Mouse (Mus musculus) heart, embryonic 16.5 days (tissue): ENCODE measurements around the gene Ogfrl1. TPM values are rescaled to one million over a fixed set of nuclear protein-coding genes. Genes with fewer than 3 reads are reported as not detected.
"Not testable (repeated sequence)": the region's sequence is repeated elsewhere in the genome, so short reads cannot be mapped to it uniquely, and the experiment has no call there.

Experiments
- ATAC-seq: fragments of 200-750 bp; cut with Nextera tagmentation; replicated peaks from 2 replicates; pipeline ENCODE4 v1.8.0; 2017; ENCODE audit warnings: moderate number of reproducible peaks; ENCODE audit not compliant: insufficient read depth, low FRiP score; ENCODE audit errors: extremely low read depth
- H3K27ac ChIP-seq: fragments of 300-500 bp; sonication (generic); 2 replicates; pipeline ENCODE4 v1.5.1; 2014; ENCODE audit warnings: mild to moderate bottlenecking, low read length, control low read depth, moderate library complexity
- H3K27me3 ChIP-seq: fragments of 300-500 bp; sonication (generic); 2 replicates; pipeline ENCODE4 v1.6.1; 2014; ENCODE audit warnings: low read length, mixed read lengths; ENCODE audit not compliant: control insufficient read depth, insufficient read depth
- H3K36me3 ChIP-seq: fragments of 300-500 bp; sonication (generic); 2 replicates; pipeline ENCODE4 v1.6.1; 2014; ENCODE audit not compliant: control insufficient read depth, insufficient read depth
- H3K4me1 ChIP-seq: fragments of 300-500 bp; sonication (generic); 2 replicates; pipeline ENCODE4 v1.6.1; 2014; ENCODE audit warnings: low read length, mixed read lengths; ENCODE audit not compliant: control insufficient read depth, insufficient read depth
- H3K4me2 ChIP-seq: fragments of 300-500 bp; sonication (generic); 2 replicates; pipeline ENCODE4 v1.6.1; 2014; ENCODE audit warnings: low read depth, mild to moderate bottlenecking, control low read depth, low read length
- H3K4me3 ChIP-seq: fragments of 300-500 bp; sonication (generic); 2 replicates; pipeline ENCODE4 v1.5.1; 2014; ENCODE audit warnings: mild to moderate bottlenecking, control low read depth, low read length
- H3K9ac ChIP-seq: fragments of 300-500 bp; sonication (generic); 2 replicates; pipeline ENCODE4 v1.6.1; 2014; ENCODE audit warnings: low read length, control low read depth
- H3K9me3 ChIP-seq: fragments of 300-500 bp; sonication (generic); replicated peaks from 2 replicates; pipeline ENCODE4 v1.6.1; 2016; ENCODE audit warnings: low read length; ENCODE audit not compliant: control insufficient read depth
- WGBS: fragments of 180-500 bp; shearing (Covaris S2); extraction: QIAGEN DNeasy Blood & Tissue Kit; methylation state at CpG from one replicate; pipeline ENCODE4 v1.1.7; 2014; 5-methylcytosine and 5-hydroxymethylcytosine counted together
- polyA plus RNA-seq: library from polyadenylated mRNA; unstranded; fragments of >200 nt; fragmentation: Nextera tagmentation; extraction: Ambion mirVana; gene quantifications from 2 replicates; pipeline ENCODE4 v1.2.1, GENCODE M21; 2015

Ogfrl1 gene
- polyA plus RNA-seq, 1 experiment from 2014 or later: 5.7 TPM

DNA sequence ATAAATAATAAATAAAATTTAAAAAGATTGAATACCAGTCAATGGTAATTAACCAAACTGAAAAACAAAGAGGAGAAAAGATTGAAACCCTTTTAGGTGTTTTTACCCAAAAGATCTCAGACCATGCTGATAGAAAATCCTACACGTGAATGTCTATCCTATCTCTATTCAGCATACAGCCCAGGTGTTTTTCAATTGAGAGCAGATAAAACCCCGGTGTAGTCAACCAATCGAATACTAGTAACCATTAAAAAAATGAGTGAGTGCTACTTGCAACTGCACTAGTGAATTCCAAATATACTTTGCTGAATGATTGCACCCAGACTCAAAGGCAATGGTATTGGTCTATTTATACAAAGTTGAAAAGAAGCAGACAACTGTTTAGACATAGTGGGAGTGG lies 4.8 kb upstream of the Ogfrl1 start:
- ATAC-seq: no peak

DNA sequence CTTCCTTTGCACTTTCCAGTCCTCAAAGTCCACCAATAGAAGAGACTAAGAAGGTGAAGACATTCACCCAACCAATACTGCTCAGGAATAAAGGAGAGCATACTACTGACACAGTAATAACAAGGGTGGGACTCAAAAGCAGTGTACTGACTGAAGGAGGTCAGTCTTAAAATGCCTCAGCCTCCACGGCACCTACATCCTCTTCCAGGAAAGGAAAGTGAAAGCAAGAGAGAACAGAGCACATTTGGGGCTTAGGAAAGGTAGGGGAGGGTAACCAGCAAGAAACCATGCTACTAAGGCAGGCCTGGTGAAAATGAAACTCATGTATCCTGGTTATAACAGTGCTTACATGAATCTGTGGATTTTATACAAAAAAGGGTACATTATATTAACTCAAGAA lies 2.0 kb upstream of the Ogfrl1 start:
- Histone ChIP-seq H3K9ac (no peak overlapping the region), H3K36me3 (no peaks in the 10 kb centered on the region), H3K27me3 (no peaks in the 10 kb centered on the region), H3K4me2 (peak overlapping the region; percentile 31; the same call in 1 of the 2 replicates), H3K4me3 (no peak overlapping the region), H3K9me3 (no peaks in the 10 kb centered on the region), H3K27ac (no peak overlapping the region), H3K4me1 (peaks cover 7% of the 10 kb centered on the region)
- no peak for ATAC-seq
- WGBS: 22% methylated on average over 1 of the region's 1 CpGs

More for the DNA sequence above, 4.8 kb upstream of the Ogfrl1 start:
- no peak overlapping the region for H3K4me2 ChIP-seq
- H3K9ac ChIP-seq: no peak overlapping the region
- no peaks in the 10 kb centered on the region for H3K36me3 ChIP-seq
- H3K27ac ChIP-seq: no peak overlapping the region
- peaks cover 7% of the 10 kb centered on the region for H3K4me1 ChIP-seq
- H3K4me3 ChIP-seq: no peak overlapping the region
- H3K27me3 ChIP-seq: no peaks in the 10 kb centered on the region
- WGBS: 82% methylated on average over 3 of the region's 3 CpGs
- no peaks in the 10 kb centered on the region for H3K9me3 ChIP-seq

DNA sequence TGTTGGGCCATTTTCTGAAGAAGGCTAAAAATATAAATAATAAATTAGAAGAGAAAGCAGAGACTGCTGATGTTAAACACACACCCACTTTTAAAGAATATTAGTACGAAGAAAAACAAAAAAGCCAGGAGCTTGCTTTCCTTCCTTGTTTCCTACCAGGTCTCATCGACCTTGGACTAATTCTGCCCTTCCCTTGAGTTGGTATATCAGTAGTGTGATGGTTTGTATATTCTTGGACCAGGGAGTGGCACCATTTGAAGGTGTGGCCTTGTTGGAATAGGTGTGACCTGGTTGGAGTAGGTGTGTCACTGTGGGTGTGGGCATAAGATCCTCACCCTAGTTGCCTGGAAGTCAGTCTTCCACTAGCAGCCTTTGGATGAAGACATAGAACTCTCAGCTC lies 3.2 kb downstream of the Ogfrl1 start:
- 69% methylated on average over 2 of the region's 2 CpGs for WGBS
- not testable (repeated sequence) for H3K27ac ChIP-seq, H3K4me3 ChIP-seq, H3K4me2 ChIP-seq, H3K27me3 ChIP-seq, H3K4me1 ChIP-seq, H3K9ac ChIP-seq, ATAC-seq, H3K36me3 ChIP-seq, H3K9me3 ChIP-seq

DNA sequence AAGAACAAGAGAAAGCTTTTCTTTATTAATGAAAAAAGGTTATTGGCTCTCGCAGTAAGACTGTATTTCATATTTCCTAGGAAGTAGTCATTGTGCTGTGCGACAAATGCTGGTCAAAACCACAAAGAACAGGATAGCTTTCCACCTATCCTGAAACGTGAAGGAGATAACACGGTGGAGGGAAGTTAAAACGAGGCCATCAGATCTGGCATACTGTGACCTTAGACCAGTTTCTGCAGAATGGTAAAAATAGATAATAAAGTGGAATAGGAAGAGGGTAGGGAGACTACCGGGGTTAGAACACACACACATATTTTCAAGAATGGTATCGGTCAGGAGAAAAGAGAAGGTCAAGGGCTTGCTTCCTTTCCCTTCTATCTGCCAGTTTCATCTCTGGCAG lies 5.8 kb downstream of the Ogfrl1 start:
- no peaks in the 10 kb centered on the region for H3K36me3 ChIP-seq
- H3K4me2 ChIP-seq: no peak overlapping the region
- 66% methylated on average over 7 of the region's 7 CpGs for WGBS
- H3K4me3 ChIP-seq: no peak overlapping the region
- ATAC-seq: no peak
- H3K9me3 ChIP-seq: no peaks in the 10 kb centered on the region
- H3K27me3 ChIP-seq: no peaks in the 10 kb centered on the region
- no peak overlapping the region for H3K27ac ChIP-seq
- no peaks in the 10 kb centered on the region for H3K4me1 ChIP-seq
- no peak overlapping the region for H3K9ac ChIP-seq

DNA sequence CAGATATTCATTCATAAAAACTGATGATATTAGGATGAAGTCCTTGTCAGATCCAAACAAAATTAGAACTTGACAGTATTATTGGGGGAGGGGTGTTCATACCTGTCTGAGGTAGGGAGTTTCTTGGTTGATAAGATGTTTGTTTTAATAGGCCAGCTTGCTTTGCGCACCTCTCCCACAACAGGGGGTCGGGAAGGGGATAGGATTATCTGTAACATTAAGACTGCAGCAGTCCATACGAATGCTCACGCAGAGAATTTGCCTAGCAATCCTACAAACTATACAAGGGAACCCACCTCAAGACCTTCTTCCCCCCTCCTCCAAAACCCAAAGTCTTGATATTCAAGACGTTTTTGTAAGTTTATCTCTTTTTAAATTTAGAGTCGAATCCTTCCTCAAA lies 13.2 kb downstream of the Ogfrl1 start:
- 84% methylated on average over 6 of the region's 6 CpGs for WGBS
- no peak overlapping the region for H3K9ac ChIP-seq
- no peak for ATAC-seq

DNA sequence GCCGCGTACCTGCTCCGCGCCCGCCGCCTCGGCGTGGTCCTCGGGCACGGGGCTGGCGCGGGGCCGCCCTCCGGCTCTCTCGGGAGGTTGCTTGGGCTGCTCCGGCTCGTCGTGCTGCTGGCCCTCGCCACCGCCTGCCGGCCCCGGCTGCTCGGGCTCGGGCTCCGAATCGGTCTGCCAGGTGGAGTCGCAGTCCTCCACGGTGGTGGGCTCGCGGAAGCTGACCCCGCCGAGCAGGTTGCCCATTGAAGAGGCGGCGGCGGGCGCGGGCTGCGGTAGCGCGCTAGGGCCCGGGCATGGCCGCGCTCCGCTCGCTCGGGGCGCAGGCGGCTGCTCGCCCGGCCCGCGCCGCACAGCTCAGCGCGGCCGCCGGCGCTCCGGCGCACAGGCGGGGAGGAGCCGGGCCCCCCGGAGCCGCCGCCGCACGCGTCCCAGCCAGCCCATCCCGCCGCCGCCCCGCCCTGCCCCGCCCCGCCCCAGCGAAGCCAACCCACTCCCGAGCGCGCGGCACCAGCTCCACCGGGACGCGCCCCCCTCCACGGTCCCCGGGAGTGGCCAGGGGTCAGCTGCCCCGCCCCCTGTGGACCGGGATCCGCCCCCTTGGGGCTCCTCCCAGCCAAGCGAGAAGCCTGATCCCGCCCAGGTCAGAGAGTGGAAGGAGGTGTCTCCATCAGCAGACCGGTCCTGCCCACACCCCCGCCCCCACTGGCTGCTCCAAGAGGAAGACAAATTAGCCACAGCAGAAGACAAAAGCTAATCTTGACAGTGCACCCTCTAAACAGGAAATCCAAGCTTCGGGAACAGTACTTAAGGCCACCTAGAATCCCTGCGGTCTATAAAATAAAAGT lies 14.5 kb downstream of the Ogfrl1 start:
- Histone ChIP-seq H3K27me3 (no peaks in the 10 kb centered on the region), H3K4me3 (peak overlapping the region; percentile 65), H3K4me1 (peaks cover 21% of the 10 kb centered on the region), H3K9me3 (no peaks in the 10 kb centered on the region), H3K36me3 (no peaks in the 10 kb centered on the region), H3K4me2 (peak overlapping the region; percentile 80), H3K9ac (peak overlapping the region; percentile 79), H3K27ac (peak overlapping the region; percentile 90)
- WGBS: under 1% methylated on average over 85 of the region's 93 CpGs
- ATAC-seq: peak; percentile 99

More for the DNA sequence above, 13.2 kb downstream of the Ogfrl1 start:
- Histone ChIP-seq H3K4me2 (no peak overlapping the region), H3K27ac (no peak overlapping the region), H3K36me3 (no peaks in the 10 kb centered on the region), H3K4me3 (no peak overlapping the region), H3K4me1 (peaks cover 19% of the 10 kb centered on the region), H3K9me3 (no peaks in the 10 kb centered on the region), H3K27me3 (no peaks in the 10 kb centered on the region)

DNA sequence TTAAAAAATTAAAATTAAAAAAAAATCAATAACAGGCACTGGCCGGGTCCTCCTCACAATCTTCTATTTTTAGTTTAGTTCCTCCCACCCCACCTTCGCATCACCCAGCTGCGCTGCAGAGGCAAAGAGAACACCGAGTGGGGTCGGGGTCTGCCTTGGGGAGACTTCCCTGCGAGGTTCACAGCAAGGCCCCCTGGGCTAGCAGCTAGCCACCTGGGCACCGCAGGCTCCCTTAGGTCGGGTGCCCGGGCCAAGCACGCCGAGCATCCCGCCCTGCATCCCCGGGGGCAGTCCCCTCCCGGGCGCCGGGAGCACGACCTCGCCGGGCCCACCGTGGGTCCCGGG lies 15.1 kb downstream of the Ogfrl1 start:
- WGBS: under 1% methylated on average over 21 of the region's 21 CpGs
- Histone ChIP-seq H3K36me3 (no peaks in the 10 kb centered on the region), H3K4me3 (peak overlapping the region; percentile 65), H3K4me1 (peaks cover 25% of the 10 kb centered on the region), H3K4me2 (peak overlapping the region; percentile 80), H3K27ac (peak overlapping the region; percentile 90), H3K9me3 (no peaks in the 10 kb centered on the region), H3K27me3 (no peaks in the 10 kb centered on the region), H3K9ac (peak overlapping the region; percentile 79)
- ATAC-seq: no peak

DNA sequence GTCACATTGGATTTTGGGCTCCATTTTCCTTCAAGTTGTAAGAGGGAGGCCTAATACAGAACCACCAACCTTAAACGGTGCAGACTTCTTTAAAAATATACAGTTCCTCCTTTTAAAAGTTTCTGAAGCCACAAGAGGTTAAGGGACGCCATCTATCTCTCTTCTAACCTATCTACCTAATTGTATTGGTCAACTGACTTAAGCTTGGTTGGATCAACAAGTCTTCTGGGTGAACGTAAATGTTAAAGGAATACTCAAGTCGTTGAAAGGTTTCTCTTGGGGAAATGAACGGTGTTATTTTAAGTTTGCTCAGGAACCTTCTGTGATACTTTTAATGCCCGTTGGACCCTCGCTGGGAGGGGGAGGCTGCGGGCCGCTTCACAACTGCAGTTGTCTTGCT lies 15.5 kb downstream of the Ogfrl1 start:
- H3K4me2 ChIP-seq: peak overlapping the region; percentile 80
- no peaks in the 10 kb centered on the region for H3K27me3 ChIP-seq
- peak overlapping the region; percentile 65 for H3K4me3 ChIP-seq
- H3K36me3 ChIP-seq: no peaks in the 10 kb centered on the region
- H3K9me3 ChIP-seq: no peaks in the 10 kb centered on the region
- H3K27ac ChIP-seq: no peak overlapping the region
- no peak for ATAC-seq
- H3K4me1 ChIP-seq: peaks cover 25% of the 10 kb centered on the region
- 15% methylated on average over 9 of the region's 9 CpGs for WGBS
- peak overlapping the region; percentile 79 for H3K9ac ChIP-seq

DNA sequence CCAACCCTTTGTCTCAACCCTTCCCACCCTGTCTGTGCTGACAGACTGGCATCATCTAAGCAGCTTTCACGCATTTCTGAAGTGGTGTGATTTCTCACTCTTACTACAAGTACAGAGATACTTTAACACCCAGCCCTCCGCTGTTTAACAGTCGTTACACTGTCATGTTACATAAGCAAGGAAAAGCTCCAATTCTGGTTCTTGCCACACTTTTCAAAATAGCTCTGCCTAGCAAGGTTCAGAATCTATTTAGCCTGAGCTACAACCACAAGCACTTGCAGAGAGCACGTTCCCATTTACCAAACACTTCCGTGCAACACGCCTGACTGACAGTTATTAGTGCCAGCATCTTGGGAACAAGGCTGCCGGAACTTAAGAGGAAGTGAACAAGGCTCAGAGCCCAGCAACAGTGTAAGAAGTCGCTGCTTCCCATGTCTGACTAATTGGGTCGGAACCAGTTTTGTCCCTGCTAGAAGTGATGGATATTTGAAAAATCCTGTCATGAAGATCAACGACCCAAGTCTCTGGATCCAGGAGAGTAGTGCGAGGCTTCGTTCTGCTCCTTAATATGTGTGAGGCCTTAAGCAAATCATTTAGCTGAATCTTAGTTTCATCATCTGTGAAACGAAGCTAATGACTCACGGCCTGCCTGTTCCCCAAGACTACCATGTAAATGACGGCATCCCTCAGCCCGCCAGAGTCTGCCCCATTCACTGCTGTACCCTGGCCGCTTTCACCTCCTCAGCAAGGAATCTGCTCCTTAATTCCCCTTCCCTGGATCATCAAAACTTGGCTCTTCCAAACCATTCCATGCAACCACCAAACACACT lies 17.4 kb downstream of the Ogfrl1 start:
- Histone ChIP-seq H3K9ac (no peak overlapping the region), H3K27me3 (no peaks in the 10 kb centered on the region), H3K9me3 (no peaks in the 10 kb centered on the region), H3K4me2 (peak overlapping the region; percentile 26), H3K4me3 (no peak overlapping the region), H3K36me3 (0 out of 2 replicates have a peak, but pooled peaks cover 4% of the 10 kb centered on the region), H3K27ac (no peak overlapping the region), H3K4me1 (peaks cover 25% of the 10 kb centered on the region)
- no peak for ATAC-seq
- WGBS: 58% methylated on average over 17 of the region's 17 CpGs
